Mouse (Mus musculus): ENCODE measurements around the gene Dscam.

Dscam gene

DNA sequence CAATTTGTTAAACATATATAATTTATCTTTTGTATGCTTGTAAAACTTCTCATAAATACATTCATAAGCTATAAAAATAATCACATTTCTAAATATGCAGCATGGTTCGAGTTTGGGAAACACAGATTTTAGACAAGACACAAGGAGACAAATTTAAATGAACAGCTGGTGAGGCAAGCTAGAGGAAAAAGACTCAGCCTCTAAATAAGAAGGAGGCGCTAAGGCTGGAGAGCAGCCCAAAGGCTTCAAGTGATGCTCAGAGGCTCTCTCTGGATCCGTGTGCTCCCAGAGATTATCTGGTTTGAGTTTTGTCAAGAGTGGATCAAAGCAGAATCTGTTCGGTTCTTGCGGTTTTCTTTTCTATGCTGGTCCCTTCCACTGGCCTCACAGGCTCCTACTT, 594.7 kb downstream of the Dscam start:
- DNase-seq (ENCODE audit: low read depth, low spot score) = no peak

DNA sequence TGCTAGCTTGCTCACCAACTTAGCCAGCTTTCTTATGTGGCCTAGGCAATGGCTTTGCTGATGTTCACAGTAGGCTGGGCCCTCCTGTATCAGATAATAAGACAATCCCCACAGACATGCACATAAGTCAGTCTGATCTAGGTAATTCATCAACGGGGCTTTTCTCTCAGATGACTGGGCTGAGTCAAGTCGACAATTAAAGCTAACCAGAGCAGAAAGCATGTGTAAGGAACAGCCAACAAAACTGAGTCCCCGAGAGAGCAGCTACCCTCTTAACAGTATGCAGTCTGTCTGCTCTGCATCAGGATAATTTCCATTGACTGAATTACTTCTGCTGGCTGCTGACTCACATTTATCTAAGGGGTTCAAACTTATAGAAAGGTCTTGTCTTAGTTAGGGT, 603.1 kb downstream of the Dscam start:
- DNase-seq (ENCODE audit: low read depth, low spot score) = no peak

- DNase-seq (ENCODE audit: low read depth, low spot score) = no peak
Measured at GRCm38 (mm10) chr16:96563350-96564257, 606.9 kb downstream of the Dscam start.

DNA sequence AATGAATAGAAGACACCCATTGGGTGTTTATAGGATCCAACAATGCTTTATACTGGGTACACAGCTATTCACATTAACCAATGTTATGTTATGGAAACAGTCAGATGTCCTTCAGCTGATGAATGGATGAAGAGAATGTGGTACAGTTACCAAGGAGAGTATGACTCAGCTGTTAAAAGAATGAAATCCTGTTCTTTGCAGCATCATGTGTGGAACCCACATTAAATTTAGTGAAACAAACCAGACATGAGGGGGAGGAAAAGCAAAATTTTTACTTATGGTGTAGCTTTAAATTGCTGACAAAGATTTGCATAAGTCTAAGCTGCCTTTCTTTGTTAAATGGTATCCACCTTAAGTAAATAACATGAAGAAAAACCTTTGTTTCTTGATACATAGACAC, 610.8 kb downstream of the Dscam start:
- no peak for DNase-seq (ENCODE audit: low read depth, low spot score)

- no peak for DNase-seq (ENCODE audit: low read depth, low spot score)
Measured at GRCm38 (mm10) chr16:96558341-96558740, 612.2 kb downstream of the Dscam start.

GRCm38 (mm10) chr16:96556621-96557020, 613.9 kb downstream of the Dscam start:
- DNase-seq (ENCODE audit: low read depth, low spot score) = no peak

- no peak for DNase-seq (ENCODE audit: low read depth, low spot score)
Measured at GRCm38 (mm10) chr16:96555412-96555811, 615.1 kb downstream of the Dscam start.

GRCm38 (mm10) chr16:96552680-96553079, 617.9 kb downstream of the Dscam start:
- DNase-seq (ENCODE audit: low read depth, low spot score) = no peak

- no peak for DNase-seq (ENCODE audit: low read depth, low spot score)
Measured at GRCm38 (mm10) chr16:96541056-96541455, 629.5 kb downstream of the Dscam start.

Data from embryo, embryonic 11.5 days (tissue).